Mouse (Mus musculus) heart, embryonic 10.5 days (tissue): Measurements from ENCODE around the gene Per1. TPM values are rescaled to one million over a fixed set of nuclear protein-coding genes. Genes with fewer than 3 reads are reported as not detected.

Source experiments
- polyA plus RNA-seq: library from polyadenylated mRNA; unstranded; fragments of >200 nt; fragmentation: Nextera tagmentation; extraction: Ambion mirVana; gene quantifications from 2 replicates; pipeline ENCODE4 v1.2.1, GENCODE M21; 2016

Per1 gene
- polyA plus RNA-seq, 1 experiment from 2014 or later, result 8.8 TPM

Other genes starting within 250 kb of the Per1 start
- gene Ndel1, start 223.4 kb upstream of the Per1 start, polyA plus RNA-seq, result 68.7 and 69.2 TPM in 2 replicates
- gene Rnf222, start 206.7 kb upstream of the Per1 start, polyA plus RNA-seq, result 0.09 and 0.11 TPM in 2 replicates
- 711 and 869 TPM in 2 replicates for gene Rpl26, start 193.6 kb upstream of the Per1 start, polyA plus RNA-seq
- not detected in 2 replicates for gene Odf4, start 168.1 kb upstream of the Per1 start, polyA plus RNA-seq
- 10.5 and 13.4 TPM in 2 replicates for gene Arhgef15, start 137.7 kb upstream of the Per1 start, polyA plus RNA-seq
- 1.2 and 1.5 TPM in 2 replicates for gene Slc25a35, start 127.1 kb upstream of the Per1 start, polyA plus RNA-seq
- 79.6 and 82.1 TPM in 2 replicates for gene Rangrf, start 120.0 kb upstream of the Per1 start, polyA plus RNA-seq
- 30.9 and 35.6 TPM in 2 replicates for gene Pfas, start 86.8 kb upstream of the Per1 start, polyA plus RNA-seq
- gene Ctc1, start 79.3 kb upstream of the Per1 start, polyA plus RNA-seq, result 69.0 and 76.7 TPM in 2 replicates
- 110 and 147 TPM in 2 replicates for gene Aurkb, start 49.6 kb upstream of the Per1 start, polyA plus RNA-seq
- 8.2 and 9.0 TPM in 2 replicates for gene Borcs6, start 35.5 kb upstream of the Per1 start, polyA plus RNA-seq
- 29.1 and 30.4 TPM in 2 replicates for gene Tmem107, start 24.4 kb upstream of the Per1 start, polyA plus RNA-seq
- 85.8 and 93.0 TPM in 2 replicates for gene Vamp2, start 6.7 kb upstream of the Per1 start, polyA plus RNA-seq
- 0.60 and 0.63 TPM in 2 replicates for gene Hes7, start 25.2 kb downstream of the Per1 start, polyA plus RNA-seq
- 0.16 and 0.17 TPM in 2 replicates for gene 9130213A22Rik, start 27.4 kb downstream of the Per1 start, polyA plus RNA-seq
- gene Aloxe3, start 30.7 kb downstream of the Per1 start, polyA plus RNA-seq, result 0.16 and 0.25 TPM in 2 replicates
- not detected in 2 replicates for gene Alox12b, start 61.8 kb downstream of the Per1 start, polyA plus RNA-seq
- gene Alox8, start 102.6 kb downstream of the Per1 start, polyA plus RNA-seq, result 1.1 and 1.2 TPM in 2 replicates
- gene Gucy2e, start 141.8 kb downstream of the Per1 start, polyA plus RNA-seq, result 0.24 and 0.46 TPM in 2 replicates
- 20.7 and 21.4 TPM in 2 replicates for gene Cntrob, start 228.6 kb downstream of the Per1 start, polyA plus RNA-seq
- gene Trappc1, start 228.8 kb downstream of the Per1 start, polyA plus RNA-seq, result 155 and 186 TPM in 2 replicates
- gene Kcnab3, start 231.0 kb downstream of the Per1 start, polyA plus RNA-seq, result 0.45 and 0.59 TPM in 2 replicates
- gene Rnf227, start 245.2 kb downstream of the Per1 start, polyA plus RNA-seq, result 6.4 and 9.8 TPM in 2 replicates